Mouse (Mus musculus): ENCODE results near the gene Scap.
A peak's percentile ranks its signal among the peaks of the same experiment; 100 is the strongest.
"Not testable (repeated sequence)": the region's sequence is repeated elsewhere in the genome, so short reads cannot be mapped to it uniquely, and the experiment has no call there.

Scap gene

DNA sequence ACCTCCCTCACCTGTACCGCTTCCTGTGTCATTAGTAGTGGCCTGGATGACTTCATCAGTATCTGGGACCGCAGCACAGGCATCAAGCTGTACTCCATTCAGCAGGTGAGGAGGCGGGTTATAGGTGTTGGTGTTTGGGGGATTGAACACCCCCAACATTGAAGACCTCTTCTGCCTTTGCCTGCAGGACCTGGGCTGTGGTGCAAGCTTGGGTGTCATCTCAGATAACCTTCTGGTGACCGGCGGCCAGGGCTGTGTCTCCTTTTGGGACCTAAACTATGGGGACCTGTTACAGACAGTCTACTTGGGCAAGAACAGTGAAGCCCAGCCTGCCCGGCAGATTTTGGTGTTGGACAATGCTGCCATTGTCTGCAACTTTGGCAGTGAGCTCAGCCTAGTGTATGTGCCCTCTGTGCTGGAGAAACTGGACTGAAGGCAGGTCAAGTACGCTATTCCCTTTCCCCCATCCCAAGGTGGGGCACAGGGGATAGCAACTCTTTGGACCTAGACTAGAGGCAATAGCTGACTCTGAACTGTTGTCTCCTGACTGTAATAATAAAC is 51.4 kb downstream of the Scap start:
- DNase-seq (ENCODE audit: low read depth): no peak

DNA sequence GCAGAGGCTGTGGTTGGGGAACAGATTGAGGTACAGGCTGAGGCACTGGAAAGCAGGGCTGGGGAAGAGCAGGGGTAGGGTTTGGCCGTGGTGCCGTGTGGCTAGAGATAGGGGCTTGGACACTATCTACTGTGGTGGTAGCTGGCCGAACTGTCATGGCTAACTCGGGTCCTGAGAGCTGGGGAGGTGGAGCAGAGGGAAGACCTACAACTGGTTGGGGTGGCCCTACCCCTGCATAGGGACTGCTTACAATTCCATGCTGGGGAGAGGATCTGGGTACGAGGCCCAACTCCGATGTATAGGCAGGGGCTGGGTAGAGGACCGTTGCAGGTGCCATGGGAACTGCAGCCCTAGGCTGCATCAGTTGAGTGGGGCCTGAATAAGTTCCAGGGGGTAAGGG is 54.9 kb downstream of the Scap start:
- no peak for DNase-seq (ENCODE audit: low read depth)

DNA sequence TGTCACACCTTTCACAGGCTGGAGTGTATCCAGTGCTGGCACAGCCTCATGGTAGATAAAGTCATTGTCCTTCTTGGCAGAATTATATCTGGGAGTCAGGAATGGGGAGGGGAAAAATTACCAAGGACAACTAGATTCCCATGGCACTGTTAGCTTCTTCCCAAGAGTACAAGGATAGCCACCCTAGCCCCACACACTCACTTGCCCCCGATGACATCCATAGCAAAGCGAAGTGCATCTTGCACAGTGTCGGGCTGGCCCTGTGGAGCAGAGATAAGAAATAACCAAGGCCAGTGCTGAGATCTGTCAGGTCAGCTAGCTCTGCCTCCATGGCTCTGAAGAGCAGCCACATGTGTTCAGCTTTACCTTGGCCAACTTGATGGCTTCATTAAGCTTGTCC is 57.8 kb downstream of the Scap start:
- no peak for DNase-seq (ENCODE audit: low read depth)

DNA sequence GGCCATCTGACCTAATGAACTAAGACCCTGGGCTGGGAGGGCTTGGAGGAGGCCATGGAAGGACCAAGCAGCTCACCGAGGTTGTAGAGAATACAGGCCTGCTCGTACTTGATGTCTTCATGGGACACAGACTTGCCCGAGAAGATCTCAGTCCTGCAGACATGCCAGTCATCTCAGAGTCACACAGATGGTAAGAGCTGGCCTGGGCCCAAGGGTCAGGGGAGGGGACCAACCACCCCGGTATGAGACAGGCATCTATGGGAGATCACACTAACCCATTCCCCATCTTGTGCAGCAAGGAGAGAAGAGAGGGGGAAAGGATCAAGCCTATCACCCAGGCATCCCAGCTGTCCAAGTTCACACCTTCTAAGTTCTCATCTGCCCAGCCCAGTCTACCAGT is 60.2 kb downstream of the Scap start:
- no peak for DNase-seq (ENCODE audit: low read depth)

DNA sequence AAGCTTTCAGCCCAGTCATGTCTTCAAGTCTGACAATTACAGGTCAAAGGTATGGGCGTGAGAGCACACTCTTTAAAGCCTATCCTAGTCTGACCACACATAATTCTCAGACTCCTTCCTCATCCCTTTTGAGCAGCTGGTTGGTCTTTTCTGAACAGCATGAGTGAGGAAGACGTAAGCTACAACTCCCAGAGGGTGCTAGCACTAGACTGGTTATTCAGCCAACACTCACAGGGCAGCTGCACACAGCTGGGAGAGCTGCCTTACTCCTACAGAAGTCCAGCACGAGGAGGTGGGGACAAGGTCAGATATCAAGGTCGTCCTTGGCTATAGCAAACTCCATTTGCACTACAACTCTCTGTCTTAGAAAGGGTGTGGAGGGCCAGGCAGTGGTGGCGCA is 67.6 kb downstream of the Scap start:
- DNase-seq (ENCODE audit: low read depth): no peak

DNA sequence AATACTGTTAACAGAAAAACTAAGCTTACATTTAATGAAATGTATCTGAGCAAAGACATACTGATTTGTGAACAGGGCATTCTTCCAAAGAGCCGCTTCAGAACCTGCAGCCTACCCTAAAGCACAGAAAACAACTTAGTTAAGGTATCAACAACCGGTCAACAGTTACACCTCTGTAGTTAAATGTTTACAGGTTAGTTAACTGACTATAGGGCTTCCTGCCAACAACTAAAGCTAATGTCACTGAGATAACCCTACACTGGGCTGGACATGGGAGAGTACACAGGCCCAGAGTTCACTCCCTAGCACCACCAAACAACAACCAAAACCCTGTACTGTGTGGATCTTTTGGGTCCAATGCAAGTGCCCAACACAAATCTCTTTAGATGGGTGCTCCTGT is 69.6 kb downstream of the Scap start:
- DNase-seq (ENCODE audit: low read depth): no peak

DNA sequence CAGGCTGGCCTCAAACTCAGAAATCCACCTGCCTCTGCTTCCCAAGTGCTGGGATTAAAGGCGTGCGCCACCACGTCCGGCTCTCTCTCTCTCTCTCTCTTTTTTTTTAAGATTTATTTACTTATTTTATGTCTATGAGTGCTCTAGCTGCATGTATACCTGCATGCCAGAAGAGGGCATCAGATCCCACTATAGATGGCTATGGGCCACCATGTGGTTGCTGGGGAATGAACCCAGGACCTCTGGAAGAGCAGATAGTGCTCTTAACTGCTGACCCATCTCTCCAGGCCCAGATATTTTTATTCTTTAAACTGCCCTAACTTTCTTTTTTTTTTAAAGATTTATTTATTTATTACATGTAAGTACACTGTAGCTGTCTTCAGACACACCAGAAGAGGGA is 70.2 kb downstream of the Scap start:
- not testable (repeated sequence) for DNase-seq (ENCODE audit: low read depth)

DNA sequence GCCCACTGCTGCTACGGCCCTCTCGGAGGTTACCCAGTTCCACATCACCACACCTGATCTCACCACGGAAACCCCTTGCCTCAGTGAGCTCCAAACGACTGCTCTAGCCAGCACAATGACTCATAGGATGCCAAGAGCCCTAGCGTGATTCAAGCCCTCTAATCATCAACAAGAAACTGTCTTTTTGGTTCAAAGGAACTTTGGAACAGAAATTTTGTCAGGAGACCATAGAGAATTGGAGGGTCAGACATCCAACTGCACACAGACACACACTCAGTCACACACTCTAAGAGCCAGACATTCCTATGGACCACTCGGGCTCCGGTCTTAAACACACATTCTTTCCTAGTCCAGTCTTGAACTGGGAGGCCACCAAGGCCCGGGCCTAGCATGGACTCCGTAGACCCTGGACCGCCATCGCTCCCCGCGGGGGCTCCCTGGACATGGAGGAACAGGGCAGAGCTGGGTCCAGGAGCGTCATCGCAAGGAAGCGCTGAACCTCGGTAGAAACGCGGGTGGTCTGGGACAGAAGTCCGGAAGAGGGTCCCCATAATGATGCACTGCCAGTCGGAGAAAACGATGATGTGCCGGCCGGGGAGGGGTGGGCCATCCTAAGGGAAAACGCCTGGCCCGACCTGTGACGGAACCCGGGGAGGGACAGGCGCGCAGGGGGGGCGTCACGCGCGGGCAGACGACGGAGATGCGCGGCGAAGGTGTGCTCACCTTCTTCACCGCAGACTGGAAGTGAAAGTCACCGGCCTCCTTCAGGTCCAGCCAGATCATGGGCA is 74.4 kb downstream of the Scap start:
- DNase-seq (ENCODE audit: low read depth): no peak

DNA sequence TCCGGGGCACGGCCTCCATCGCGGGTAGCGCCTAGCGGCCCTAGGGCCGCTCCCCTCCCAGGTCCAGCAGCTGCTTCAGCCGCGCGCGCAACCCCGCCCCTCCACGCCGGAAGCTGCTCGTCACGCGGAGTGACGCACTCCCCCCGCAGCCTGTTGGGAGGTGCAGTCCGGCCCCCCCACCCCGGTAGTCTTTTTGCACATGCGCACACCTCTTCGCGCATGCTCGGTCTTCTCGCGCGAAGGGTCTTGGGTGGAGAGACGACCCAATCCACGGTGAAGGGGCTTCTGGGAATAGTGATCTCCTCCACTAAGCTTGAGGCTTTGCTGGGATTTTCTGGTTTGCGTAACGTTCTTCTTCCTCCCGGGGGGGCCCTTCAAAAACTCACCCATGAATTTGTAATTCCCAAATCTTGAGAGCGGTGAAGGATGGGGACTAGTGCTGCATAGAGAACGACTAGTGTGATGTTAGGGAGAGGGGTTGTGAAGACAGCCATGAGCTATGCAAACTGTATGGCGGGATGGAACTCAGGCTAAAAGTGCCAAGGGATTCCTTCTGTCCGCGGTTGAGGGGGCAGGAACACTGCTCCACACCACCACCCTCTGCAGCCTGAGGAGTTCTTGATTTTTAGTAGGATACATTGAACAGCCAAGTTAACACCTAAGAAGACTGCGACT is 75.1 kb downstream of the Scap start, which contains the start of gene Ptpn23:
Ptpn23 (minus strand) TSS at position 115 of the 675 bp plus-strand sequence.
- DNase-seq (ENCODE audit: low read depth): peak; percentile 90

DNA sequence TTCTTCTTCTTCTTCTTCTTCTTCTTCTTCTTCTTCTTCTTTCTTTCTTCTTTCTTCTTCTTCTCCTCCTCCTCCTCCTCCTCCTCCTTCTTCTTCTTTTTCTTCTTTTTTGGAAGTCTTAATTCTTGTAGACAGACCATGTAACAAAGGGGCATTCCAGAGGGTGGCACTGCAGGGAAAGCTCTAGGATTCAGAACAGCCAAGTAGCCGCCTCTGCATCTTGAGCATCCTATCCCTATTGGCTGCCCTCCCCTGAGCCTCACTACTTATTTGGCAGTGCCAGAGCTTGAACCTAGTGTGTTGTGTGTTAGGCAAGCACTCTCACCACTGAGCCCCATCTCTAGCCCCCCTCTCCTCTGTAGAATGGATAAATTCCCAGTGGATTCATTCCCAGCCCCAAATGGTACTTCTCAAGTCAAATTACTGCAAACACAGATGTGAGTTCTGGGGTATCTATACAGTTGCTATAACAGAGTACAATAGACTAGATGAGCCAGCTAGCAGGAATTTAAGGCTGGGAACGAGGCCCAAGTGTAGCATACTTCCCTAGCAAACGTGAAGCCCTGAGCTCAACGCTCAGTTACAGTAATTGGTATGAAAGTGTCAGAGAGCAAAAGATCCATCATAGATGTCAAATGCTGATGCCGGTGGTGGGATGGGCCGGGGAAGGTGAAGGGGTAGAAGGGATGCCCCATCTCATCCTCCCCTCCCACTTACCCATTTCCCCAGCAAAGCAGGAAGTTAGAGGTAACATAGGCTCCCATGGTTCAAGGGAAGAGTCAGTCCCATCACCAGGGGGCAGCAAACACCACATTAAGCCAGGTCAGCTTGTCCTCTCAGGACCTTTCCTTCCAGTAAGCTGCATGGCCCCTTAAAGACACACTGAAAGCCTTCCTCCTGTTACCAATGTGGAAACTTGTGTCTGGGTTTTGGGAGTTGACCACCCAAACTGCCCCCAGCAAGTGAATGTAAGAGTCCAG is 78.1 kb downstream of the Scap start:
- DNase-seq (ENCODE audit: low read depth): peak; percentile 64

DNA sequence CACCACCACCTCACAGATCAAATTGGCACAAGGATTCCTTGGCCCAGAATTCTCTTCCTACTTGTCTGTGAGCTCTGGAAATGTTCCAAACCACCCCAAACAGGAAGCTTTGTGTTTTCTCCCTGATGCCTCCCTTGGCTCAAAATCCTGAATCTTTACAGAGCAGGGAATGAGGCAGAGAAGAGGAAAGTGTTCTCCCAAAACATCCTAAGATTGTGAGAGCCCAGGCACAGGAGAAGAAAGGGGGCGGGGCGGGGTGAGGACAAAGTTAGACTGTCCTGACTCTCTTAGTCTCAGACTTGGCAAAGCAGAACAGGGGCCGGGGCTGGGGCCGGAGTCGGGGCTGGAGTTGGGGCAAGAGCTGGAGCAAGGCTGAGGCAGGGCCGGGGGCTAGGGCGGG is 79.8 kb downstream of the Scap start:
- no peak for DNase-seq (ENCODE audit: low read depth)

DNA sequence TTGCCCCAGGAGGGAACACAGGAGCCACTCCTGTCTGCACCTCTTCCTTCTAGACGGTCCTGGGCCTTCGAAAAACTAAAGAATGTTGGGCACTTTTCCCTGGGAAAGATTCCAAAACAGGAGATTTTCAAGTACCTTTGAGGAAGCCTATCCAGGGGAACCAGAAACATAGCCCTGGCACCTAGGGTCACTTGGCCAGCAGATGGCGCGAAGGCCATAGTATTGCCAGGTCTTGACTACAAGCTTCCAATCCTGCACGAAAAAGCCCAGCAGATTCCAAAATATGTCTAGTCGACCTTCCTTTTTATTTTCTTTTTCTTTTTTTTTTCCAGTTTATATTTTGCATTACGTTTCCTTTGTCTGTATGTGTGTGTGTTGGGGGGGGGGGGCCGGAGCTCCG is 80.7 kb downstream of the Scap start:
- DNase-seq (ENCODE audit: low read depth): no peak

DNA sequence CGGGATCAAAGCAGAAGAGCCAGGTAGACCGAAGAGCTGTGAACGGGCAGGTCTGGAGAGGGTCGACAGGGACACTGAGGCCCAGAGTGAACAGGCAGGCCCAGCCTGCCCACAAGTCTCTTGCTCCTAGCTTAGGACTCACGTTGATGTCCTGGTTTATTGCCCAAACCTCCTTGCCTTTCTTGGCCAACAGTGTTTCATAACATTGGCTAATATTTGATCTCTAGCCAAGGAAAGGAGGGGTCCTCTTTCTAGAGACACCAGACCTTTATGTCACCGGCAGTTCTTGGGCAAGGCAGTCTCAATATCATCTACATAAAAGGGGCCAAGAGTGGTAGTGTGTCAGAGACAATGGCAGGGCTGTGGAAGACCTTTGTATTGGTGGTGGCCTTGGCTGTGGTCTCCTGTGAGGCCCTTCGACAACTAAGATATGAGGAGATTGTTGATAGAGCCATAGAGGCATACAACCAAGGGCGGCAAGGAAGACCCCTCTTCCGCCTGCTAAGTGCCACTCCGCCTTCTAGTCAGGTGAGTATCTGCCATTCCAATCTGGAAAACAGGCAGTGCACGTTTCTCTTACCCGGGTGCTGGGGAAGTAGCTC is 86.5 kb downstream of the Scap start, which contains the start of gene Ngp:
Ngp (plus strand) TSS at position 237 of the 602 bp plus-strand sequence.
- no peak for DNase-seq (ENCODE audit: low read depth)

DNA sequence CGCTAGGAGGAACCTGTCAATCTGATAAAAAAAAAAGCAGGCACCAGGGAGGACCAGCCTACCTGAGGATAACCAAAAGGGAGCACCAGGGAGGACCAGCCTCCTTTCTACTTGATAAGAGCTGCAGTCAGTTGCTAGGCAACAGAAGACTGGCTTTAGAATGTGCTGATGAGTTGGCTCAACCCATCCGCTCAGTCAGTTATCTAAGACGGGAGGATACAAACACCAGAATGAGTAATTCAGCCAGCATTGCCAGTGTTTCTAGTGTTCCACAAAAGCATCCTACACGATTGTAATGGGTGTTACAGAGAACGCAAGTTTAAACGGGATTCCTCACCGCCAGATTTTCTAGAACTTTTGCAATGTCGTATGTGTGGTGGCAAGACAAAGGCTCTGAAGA is 98.2 kb downstream of the Scap start:
- no peak for DNase-seq (ENCODE audit: low read depth)

DNA sequence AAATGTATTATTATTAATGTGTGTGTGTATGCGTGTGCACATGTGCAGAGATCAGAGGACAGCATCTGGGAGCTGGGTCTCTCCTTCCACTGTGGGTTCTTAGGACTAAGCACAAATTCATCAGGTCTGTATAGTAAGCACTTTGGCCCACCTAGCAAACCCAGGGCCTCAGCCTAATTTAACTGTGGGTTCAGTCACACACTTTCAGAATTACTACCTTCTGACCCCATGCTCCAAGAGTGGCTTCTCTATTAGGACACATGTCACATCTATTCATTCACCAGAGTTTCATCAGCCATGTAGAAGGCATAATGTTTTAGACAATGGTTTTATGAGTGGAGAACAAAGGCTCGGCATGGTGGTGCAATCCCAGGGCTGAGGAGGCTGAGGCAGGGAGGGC is 100.0 kb downstream of the Scap start:
- no peak for DNase-seq (ENCODE audit: low read depth)

Data from c-Kit-positive CD71-positive TER-119-negative erythroid progenitor cells, embryonic 14.5 days (primary cell).